Mouse (Mus musculus) small intestine, adult 2 months (tissue): ENCODE measurements at regions not wholly inside any gene's neighbourhood (a gene's known extent, or its start where the extent isn't known, plus 50 kb on each side); places are given as distances from the start of the nearest gene placed in this dataset.

Experiments used
- H3K27ac ChIP-seq: fragments of 200-500 bp; 2 replicates; pipeline ENCODE4 v1.5.1; 2012; ENCODE audit warnings: low read depth, low read length, control low read depth, inconsistent platforms; ENCODE audit not compliant: insufficient read depth
- H3K27me3 ChIP-seq: fragments of 200-500 bp; 2 replicates; pipeline ENCODE4 v1.6.1; 2012; ENCODE audit warnings: mild to moderate bottlenecking, moderate library complexity, low read length, inconsistent platforms; ENCODE audit not compliant: control insufficient read depth, insufficient read depth
- H3K36me3 ChIP-seq: fragments of 200-500 bp; 2 replicates; pipeline ENCODE4 v1.6.1; 2012; ENCODE audit warnings: mild to moderate bottlenecking, low read length, control low read depth, inconsistent platforms; ENCODE audit not compliant: control insufficient read depth, insufficient read depth
- H3K4me1 ChIP-seq: fragments of 200-500 bp; 2 replicates; pipeline ENCODE4 v1.6.1; 2012; ENCODE audit warnings: low read length, inconsistent platforms, mixed read lengths; ENCODE audit not compliant: control insufficient read depth, insufficient read depth, insufficient read length
- H3K4me3 ChIP-seq: fragments of 200-500 bp; 2 replicates; pipeline ENCODE4 v1.5.1; 2012; ENCODE audit warnings: low read depth, mild to moderate bottlenecking, control low read depth, inconsistent platforms, low read length, moderate library complexity
- CTCF ChIP-seq: fragments of 200-500 bp; IDR thresholded peaks from 2 replicates; pipeline ENCODE4 v1.5.1; 2012; ENCODE audit warnings: low read depth, mild to moderate bottlenecking, control low read depth, inconsistent platforms, low read length, moderate library complexity, mixed read lengths; ENCODE audit not compliant: insufficient replicate concordance, insufficient read length; ENCODE audit errors: extremely low read depth
- POLR2A ChIP-seq: fragments of 200-500 bp; IDR thresholded peaks from 2 replicates; pipeline ENCODE4 v1.6.1; 2012; ENCODE audit warnings: low read depth, mild to moderate bottlenecking, control low read depth, inconsistent platforms, low read length, moderate library complexity
- WGBS: fragments of 180-500 bp; shearing (Covaris S2); methylation state at CpG from one replicate; pipeline ENCODE4 v1.1.7; 2018; 5-methylcytosine and 5-hydroxymethylcytosine counted together

DNA sequence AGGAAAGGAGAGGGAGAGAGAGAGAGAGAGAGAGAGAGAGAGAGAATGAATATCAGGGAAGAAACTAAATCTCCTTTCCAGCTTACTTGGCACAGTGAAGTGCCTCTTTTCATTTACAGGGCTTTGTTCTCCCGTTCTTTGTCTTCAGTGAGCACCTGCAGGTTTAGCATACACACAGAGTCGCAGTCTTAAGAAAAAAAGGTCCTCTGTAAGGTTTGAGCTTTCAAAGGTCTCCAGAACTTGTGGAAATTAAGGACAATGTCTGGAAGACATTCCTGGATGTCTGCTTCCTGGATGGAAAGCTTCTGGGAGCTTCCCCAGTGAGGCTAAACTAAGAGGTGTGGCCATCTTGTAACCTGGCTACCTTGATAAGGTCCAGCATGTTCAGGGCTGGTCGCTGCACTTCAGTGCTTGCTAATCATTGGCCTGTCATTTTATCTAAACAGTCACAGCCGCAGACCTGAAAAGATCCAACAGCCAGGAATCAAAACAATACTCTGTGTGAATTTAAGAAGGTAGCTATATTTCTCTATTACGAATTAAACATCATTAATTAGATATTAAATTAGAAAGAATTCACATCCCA lies 113.1 kb upstream of the Ralgapa2 start:
- Histone ChIP-seq H3K36me3 (no peaks in the 10 kb centered on the region), H3K27me3 (no peaks in the 10 kb centered on the region), H3K27ac (no peak overlapping the region), H3K4me1 (no peaks in the 10 kb centered on the region), H3K4me3 (no peak overlapping the region)
- 27% methylated on average over 5 of the region's 5 CpGs for WGBS
- TF ChIP-seq CTCF, result no peak
- no peak for TF ChIP-seq POLR2A

DNA sequence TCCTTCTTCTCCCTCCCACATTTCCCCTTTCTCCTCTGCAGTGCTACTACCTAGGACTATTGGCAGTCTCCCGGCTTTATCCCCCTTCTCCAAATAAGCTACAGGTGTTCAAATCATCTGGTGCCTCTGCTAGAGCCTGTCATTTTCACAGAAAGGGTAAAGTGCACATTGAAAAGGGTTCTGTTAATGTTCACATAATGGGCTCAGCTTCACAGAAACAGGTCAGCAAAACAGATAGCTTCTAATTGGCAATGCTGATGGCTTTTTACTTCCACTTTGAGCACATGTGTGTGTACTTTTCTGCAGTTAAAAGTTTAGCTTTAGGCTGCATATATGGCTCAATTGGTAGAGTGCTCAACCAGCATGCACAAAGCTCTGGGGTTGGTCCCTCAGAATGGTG lies 114.4 kb upstream of the Ralgapa2 start:
- H3K4me1 ChIP-seq, result no peaks in the 10 kb centered on the region
- no peak overlapping the region for H3K4me3 ChIP-seq
- no peaks in the 10 kb centered on the region for H3K36me3 ChIP-seq
- H3K27me3 ChIP-seq, result no peaks in the 10 kb centered on the region
- no peak for TF ChIP-seq CTCF
- no peak for TF ChIP-seq POLR2A
- WGBS, result 30% methylated on average over 1 of the region's 1 CpGs
- H3K27ac ChIP-seq, result no peak overlapping the region

DNA sequence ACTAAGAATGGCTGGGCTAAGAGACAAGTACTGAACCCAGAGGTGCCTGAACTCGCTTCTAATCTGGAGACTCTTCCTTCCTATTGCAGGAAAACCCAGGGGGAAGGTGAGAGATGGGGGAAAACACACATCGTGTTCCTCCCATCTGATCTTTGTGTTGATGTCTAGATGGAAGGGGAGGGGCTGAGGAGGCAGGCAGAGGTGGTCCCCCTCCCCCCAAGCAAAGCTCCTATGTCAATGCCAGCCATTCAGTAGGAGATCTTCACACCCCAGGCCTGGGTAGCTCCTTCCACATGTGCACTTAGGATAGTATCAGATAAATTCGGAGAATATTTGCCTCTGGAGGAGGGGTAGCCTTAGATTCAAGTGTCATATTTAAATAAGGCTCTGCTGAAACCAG lies 118.0 kb upstream of the Ralgapa2 start:
- TF ChIP-seq POLR2A (no peak), CTCF (no peak)
- no peak overlapping the region for H3K27ac ChIP-seq
- H3K27me3 ChIP-seq, result no peaks in the 10 kb centered on the region
- no peak overlapping the region for H3K4me3 ChIP-seq
- WGBS, result 66% methylated on average over 3 of the region's 3 CpGs
- no peaks in the 10 kb centered on the region for H3K4me1 ChIP-seq
- H3K36me3 ChIP-seq, result no peaks in the 10 kb centered on the region

DNA sequence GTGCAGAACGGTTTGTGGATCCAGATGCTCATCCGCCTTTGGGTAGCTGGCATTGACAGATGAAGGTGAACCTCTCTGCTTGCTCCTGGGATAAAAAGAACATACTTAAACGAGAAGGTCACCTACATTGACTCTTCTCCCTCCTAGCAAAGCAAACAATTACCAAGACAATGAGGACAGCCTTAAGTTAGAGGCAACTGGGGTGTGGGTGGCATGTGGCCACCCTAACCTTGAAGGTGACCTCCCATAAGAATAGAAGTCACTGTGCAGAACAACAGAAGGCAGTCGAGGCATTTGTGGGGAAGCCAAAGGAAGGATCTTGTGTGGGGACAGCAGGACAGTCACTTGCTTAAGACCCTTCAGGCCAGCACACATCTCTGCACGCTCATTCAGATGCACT lies 119.0 kb upstream of the Ralgapa2 start:
- WGBS, result 64% methylated on average over 5 of the region's 5 CpGs
- H3K36me3 ChIP-seq, result no peaks in the 10 kb centered on the region
- TF ChIP-seq POLR2A (no peak), CTCF (no peak)

DNA sequence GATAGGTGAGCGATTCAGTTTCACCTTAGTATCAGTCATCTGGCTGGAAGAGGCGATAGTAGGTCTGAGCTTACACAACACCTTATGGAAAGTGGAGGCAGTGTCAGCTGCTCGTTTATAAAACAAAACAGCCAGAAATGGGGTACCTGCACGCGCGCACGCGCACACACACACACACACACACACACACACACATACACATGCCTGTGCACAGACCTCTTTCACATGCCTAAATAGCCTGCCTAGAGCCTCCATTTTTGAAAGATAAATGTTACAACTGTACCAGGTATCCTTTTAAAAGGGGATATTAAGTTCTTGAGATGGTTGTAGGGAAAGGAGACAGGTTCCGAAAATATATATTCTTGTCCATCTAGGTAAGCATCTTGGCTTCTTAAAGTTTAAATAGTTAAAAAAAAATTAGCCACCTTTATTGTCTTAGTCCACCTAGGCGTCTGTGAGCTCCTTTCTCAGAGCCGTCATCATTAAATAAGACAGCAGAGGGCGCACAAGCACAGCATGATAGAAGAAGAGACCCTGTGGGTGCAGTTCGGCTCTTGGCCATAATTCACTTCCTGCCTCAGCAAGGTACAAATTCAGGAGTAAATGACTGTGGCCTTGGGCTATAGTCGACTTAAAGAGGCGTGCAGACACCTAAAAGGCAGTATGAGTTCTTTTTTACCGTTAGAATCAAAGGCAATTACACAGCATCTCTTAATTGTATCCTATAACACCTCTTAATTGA lies 121.4 kb upstream of the Ralgapa2 start:
- Histone ChIP-seq H3K4me3 (no peak overlapping the region), H3K27me3 (no peaks in the 10 kb centered on the region), H3K36me3 (no peaks in the 10 kb centered on the region), H3K27ac (no peak overlapping the region), H3K4me1 (no peaks in the 10 kb centered on the region)
- 49% methylated on average over 16 of the region's 16 CpGs for whole genome bisulfite sequencing
- TF ChIP-seq CTCF, result peak; percentile 65; the same call in 1 of the 2 replicates
- no peak for TF ChIP-seq POLR2A

More for the DNA sequence above, 119.0 kb upstream of the Ralgapa2 start:
- Histone ChIP-seq H3K4me1 (no peaks in the 10 kb centered on the region), H3K27ac (no peak overlapping the region), H3K27me3 (no peaks in the 10 kb centered on the region), H3K4me3 (no peak overlapping the region)

DNA sequence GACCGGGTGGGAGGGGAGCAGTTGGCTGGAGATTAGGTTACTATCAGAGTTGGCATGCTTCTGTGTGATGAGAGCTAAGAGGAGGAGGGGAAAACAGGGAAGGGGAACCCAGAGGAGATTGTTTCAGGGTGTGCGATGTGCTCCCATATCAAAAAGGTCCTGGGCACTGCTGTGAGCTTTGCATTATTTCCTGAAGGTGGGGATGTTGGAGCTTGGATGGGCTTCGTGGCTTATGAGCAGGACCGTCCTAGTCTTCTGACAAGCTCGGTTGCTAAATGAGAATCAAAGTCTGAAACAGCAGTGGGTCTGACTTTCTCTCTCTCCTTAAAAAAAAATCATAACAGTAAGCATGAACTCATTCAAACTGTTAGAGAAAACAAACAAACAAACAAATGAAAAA lies 125.4 kb upstream of the Ralgapa2 start:
- TF ChIP-seq CTCF, result no peak
- TF ChIP-seq POLR2A, result no peak
- 43% methylated on average over 5 of the region's 5 CpGs for WGBS
- Histone ChIP-seq H3K4me3 (no peak overlapping the region), H3K27ac (no peak overlapping the region), H3K36me3 (no peaks in the 10 kb centered on the region), H3K27me3 (no peaks in the 10 kb centered on the region), H3K4me1 (no peaks in the 10 kb centered on the region)

DNA sequence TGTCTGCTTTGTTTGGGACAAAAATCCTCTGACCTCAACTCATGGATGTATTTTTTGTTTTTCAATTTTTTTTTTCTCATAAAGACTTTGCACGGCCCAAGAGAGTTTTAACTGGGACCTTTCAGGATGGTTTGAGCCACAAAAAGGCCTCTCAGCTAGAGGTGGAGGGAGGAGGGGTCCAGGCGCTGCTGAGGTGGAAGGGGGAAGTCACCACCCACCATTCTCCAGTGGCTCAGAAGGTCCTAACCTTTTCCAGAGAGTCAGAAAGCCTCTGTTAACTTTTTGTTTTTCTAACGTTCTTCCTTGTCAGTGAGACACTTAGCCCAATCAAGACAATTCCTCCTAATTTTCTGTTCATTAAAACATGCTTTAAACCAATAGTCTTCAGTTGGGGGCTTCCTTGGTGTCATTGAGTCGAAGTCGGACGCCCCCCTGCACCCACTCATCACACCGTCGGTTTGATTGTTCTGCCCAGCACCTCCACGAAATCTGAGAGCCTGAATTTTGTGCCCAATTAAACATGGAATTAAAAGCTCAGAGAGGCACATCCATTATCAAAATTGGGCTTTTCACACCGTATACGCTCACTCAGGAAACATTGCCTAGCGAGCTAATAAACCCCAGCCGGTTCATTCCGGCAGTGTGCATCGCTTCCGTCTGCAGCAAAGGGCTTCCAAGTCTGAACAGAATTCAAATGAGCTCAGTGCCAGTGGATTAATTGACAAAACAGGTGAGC lies 134.3 kb upstream of the Ralgapa2 start:
- no peak overlapping the region for H3K4me3 ChIP-seq
- no peak overlapping the region for H3K27ac ChIP-seq
- no peaks in the 10 kb centered on the region for H3K4me1 ChIP-seq
- H3K27me3 ChIP-seq, result no peaks in the 10 kb centered on the region
- TF ChIP-seq POLR2A (no peak), CTCF (no peak)
- no peaks in the 10 kb centered on the region for H3K36me3 ChIP-seq
- WGBS, result 63% methylated on average over 16 of the region's 16 CpGs
